8 mouse cellular contexts compared by ENCODE assay signal in genomic region chr13:12395571-12395970, GRCm38 (mm10). TPM values are rescaled to one million over a fixed set of nuclear protein-coding genes. Genes with fewer than 3 reads are reported as not detected.
DNase-seq lines count a peak whose midpoint lies in the region; ATAC-seq and TF ChIP-seq lines count a peak whose summit lies in the region.

No protein-coding gene starts in this region.

- no peak for TF ChIP-seq CTCF in kidney, adult 2 months (conservative IDR thresholded peaks at IDR 0.05; ENCODE audit: insufficient read depth, insufficient read length, low read depth, low read length)
- no peak for TF ChIP-seq CTCF in ES-Bruce4 (IDR thresholded peaks at IDR 0.05; ENCODE audit: low read depth, low read length)

- peak overlapping the region; percentile 94 for H3K4me3 ChIP-seq in kidney, adult 2 months (ENCODE audit: insufficient read depth, low read depth, low read length)
- H3K4me3 ChIP-seq in ES-Bruce4 (ENCODE audit: low read depth, low read length), result peak overlapping the region; percentile 87
- peak overlapping the region; percentile 93 for H3K4me3 ChIP-seq in hindbrain, embryonic 16.5 days (ENCODE audit: low read length)

- H3K4me2 ChIP-seq in hindbrain, embryonic 16.5 days (ENCODE audit: low read length), result peak overlapping the region; percentile 98

- peak overlapping the region; percentile 35 for H3K9ac ChIP-seq in ES-Bruce4 (ENCODE audit: low read depth, poor library complexity, severe bottlenecking)
- peak overlapping the region; percentile 69 for H3K9ac ChIP-seq in hindbrain, embryonic 16.5 days (ENCODE audit: low read depth, low read length)

- TF ChIP-seq POLR2A in kidney, adult 2 months (IDR thresholded peaks at IDR 0.05; ENCODE audit: low read depth, low read length), result no peak
- no peak for TF ChIP-seq POLR2A in ES-Bruce4 (IDR thresholded peaks at IDR 0.05; ENCODE audit: insufficient read depth, low read length)

- H3K27ac ChIP-seq in kidney, adult 2 months (ENCODE audit: insufficient read depth, low read depth, low read length), result no peak overlapping the region
- no peak overlapping the region for H3K27ac ChIP-seq in ES-Bruce4 (ENCODE audit: insufficient read depth, low read length)
- H3K27ac ChIP-seq in hindbrain, embryonic 16.5 days (ENCODE audit: low read depth, low read length), result no peak overlapping the region

- ATAC-seq in hindbrain, embryonic 16.5 days, result no peak; the same call in 1 of the 2 replicates

- no peaks in the 10 kb centered on the region for H3K4me1 ChIP-seq in kidney, adult 2 months (ENCODE audit: control insufficient read depth, insufficient read depth, low read length)
- no peaks in the 10 kb centered on the region for H3K4me1 ChIP-seq in ES-Bruce4 (ENCODE audit: control insufficient read depth, insufficient read depth, low read length)
- peaks cover 7% of the 10 kb centered on the region for H3K4me1 ChIP-seq in hindbrain, embryonic 16.5 days (ENCODE audit: control insufficient read depth, insufficient read depth, low read depth, low read length)

- DNase-seq in kidney, adult 2 months, result no peak
- DNase-seq in kidney, postnatal 14 days, result no peak
- DNase-seq in embryo, embryonic 11 days, result peak; percentile 21
- peak; percentile 22 for DNase-seq in mesoderm, embryonic 11.5 days (ENCODE audit: low read depth, low spot score)
- no peak for DNase-seq in ovary, adult 18-20 months (ENCODE audit: low spot score)
- DNase-seq in layer of hippocampus, adult 18-20 months (ENCODE audit: low spot score in 2 of 2), result no peak

- H3K27me3 ChIP-seq in kidney, adult 2 months (replicated peaks; ENCODE audit: control insufficient read depth, insufficient read depth, low read length), result no peaks in the 10 kb centered on the region
- no peaks in the 10 kb centered on the region; the same call in 1 of the 2 replicates for H3K27me3 ChIP-seq in ES-Bruce4 (ENCODE audit: control insufficient read depth, insufficient read depth, low read length, poor library complexity, severe bottlenecking)
- no peaks in the 10 kb centered on the region for H3K27me3 ChIP-seq in hindbrain, embryonic 16.5 days (replicated peaks; ENCODE audit: control insufficient read depth, insufficient read depth, low read length)

- no peaks in the 10 kb centered on the region for H3K9me3 ChIP-seq in ES-Bruce4 (replicated peaks; ENCODE audit: control insufficient read depth, insufficient read depth, low read length, poor library complexity, severe bottlenecking)
- H3K9me3 ChIP-seq in hindbrain, embryonic 16.5 days (ENCODE audit: control insufficient read depth, low read length), result no peaks in the 10 kb centered on the region

- H3K36me3 ChIP-seq in kidney, adult 2 months (ENCODE audit: control insufficient read depth, insufficient read depth, low read length), result no peaks in the 10 kb centered on the region
- H3K36me3 ChIP-seq in ES-Bruce4 (ENCODE audit: control insufficient read depth, insufficient read depth, low read length, poor library complexity, severe bottlenecking), result peaks cover 19% of the 10 kb centered on the region
- H3K36me3 ChIP-seq in hindbrain, embryonic 16.5 days (ENCODE audit: control insufficient read depth, insufficient read depth, low read length), result peaks cover 8% of the 10 kb centered on the region

- under 1% methylated on average over 23 of the region's 23 CpGs for WGBS in kidney, adult 2 months
- under 1% methylated on average over 23 of the region's 23 CpGs for WGBS in hindbrain, embryonic 16.5 days

- TF ChIP-seq EP300 in ES-Bruce4 (IDR thresholded peaks at IDR 0.05; ENCODE audit: insufficient read depth, low read depth, low read length), result no peak

RNA-seq across cellular contexts. Expression of gene Heatr1, which starts 0.7 kb away (rescaled TPM):
- polyA plus RNA-seq in kidney, adult 2 months (2012; rRNA removed), result 16.0 and 19.5 TPM in 2 replicates
- polyA plus RNA-seq in ES-Bruce4 (2011; ENCODE audit: insufficient read depth, insufficient read length, low read depth, missing spikeins), result 114 and 121 TPM in 2 replicates
- polyA plus RNA-seq in hindbrain, embryonic 16.5 days (2015; fragmentation: Nextera tagmentation; extraction: Ambion mirVana), result 10.5 and 11.7 TPM in 2 replicates
- total RNA-seq in layer of hippocampus, adult 18-20 months (2021), result 10 to 100 TPM; 31.0 to 35.0 TPM

RNA-seq across cellular contexts. Expression of gene Actn2, which starts 55.0 kb away (rescaled TPM):
- 2.3 and 25.0 TPM in 2 replicates for polyA plus RNA-seq in kidney, adult 2 months (2012; rRNA removed)
- 1.4 and 2.2 TPM in 2 replicates for polyA plus RNA-seq in ES-Bruce4 (2011; ENCODE audit: insufficient read depth, insufficient read length, low read depth, missing spikeins)
- 3.8 and 22.8 TPM in 2 replicates for polyA plus RNA-seq in hindbrain, embryonic 16.5 days (2015; fragmentation: Nextera tagmentation; extraction: Ambion mirVana)
- 10 to 100 TPM; 17.7 to 20.5 TPM for total RNA-seq in layer of hippocampus, adult 18-20 months (2021)

Comparison
In these comparisons a context has a peak if more than half of its experiments do, and no peak if none do; other contexts are left out.
1. DNase-seq: peak in embryo, embryonic 11 days (single experiment) and mesoderm, embryonic 11.5 days (single experiment); none in kidney, adult 2 months (single experiment), kidney, postnatal 14 days (single experiment), ovary, adult 18-20 months (single experiment) and layer of hippocampus, adult 18-20 months (0 of 2).
2. Peak in every context shown above with its lines, with median percentiles within 50 percentile points of each other: H3K4me3 ChIP-seq.